7 mouse cellular contexts compared by ENCODE assay signal in the genomic region with DNA sequence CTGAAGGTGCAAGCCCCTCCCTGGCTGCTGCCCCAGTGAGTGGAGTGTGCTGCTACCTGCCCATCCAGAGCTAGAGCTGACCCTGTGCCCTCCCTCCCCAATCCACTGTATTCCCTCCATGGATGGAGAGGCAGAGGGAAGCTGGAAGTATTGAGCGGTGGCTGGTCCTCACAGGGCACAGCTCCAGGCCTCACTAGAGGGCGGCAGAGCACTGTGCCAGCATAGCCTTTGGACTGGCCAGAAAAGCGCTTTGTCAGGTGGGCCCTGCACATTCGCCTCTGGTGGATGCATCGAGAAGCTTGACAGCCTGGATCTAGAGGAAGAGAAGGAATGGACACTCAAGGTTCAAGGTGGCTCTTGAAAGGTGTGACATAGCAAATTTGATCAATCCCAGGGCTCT. TPM values are rescaled to one million over a fixed set of nuclear protein-coding genes. Genes with fewer than 3 reads are reported as not detected.
DNase-seq lines count a peak whose midpoint lies in the region; ATAC-seq lines count a peak whose summit lies in the region.

No protein-coding gene starts in this region.

- no peak overlapping the region for H3K9ac ChIP-seq in intestine, embryonic 14.5 days (ENCODE audit: low read length)

- H3K4me2 ChIP-seq in intestine, embryonic 14.5 days (ENCODE audit: low read length): no peak overlapping the region

- intact Hi-C loops in left cerebral cortex, postnatal 14 days (cut with DNase I): loop anchor here (1.0 to 10.0 kb wide), 3 partner anchors 36 to 223 kb away; a partner anchor contains a TSS

- no peak overlapping the region for H3K4me3 ChIP-seq in intestine, embryonic 14.5 days (ENCODE audit: low read depth, low read length)

- H3K27ac ChIP-seq in intestine, embryonic 14.5 days (ENCODE audit: low read depth): no peak overlapping the region

- H3K36me3 ChIP-seq in intestine, embryonic 14.5 days (ENCODE audit: control insufficient read depth, insufficient read depth, low read length): no peaks in the 10 kb centered on the region

- H3K27me3 ChIP-seq in intestine, embryonic 14.5 days (replicated peaks; ENCODE audit: control insufficient read depth, insufficient read depth, low read length): no peaks in the 10 kb centered on the region

- peak; percentile 38 to 60 for DNase-seq in adrenal gland, adult 18-20 months (ENCODE audit: low spot score in 2 of 2)
- peak; percentile 35 for DNase-seq in cerebellum, adult 9-10 months
- peak; percentile 28 to 80 for DNase-seq in frontal cortex, adult 2 months (ENCODE audit: extremely low spot score in 1 of 2, low spot score in 1 of 2)
- DNase-seq in intestine, embryonic 14.5 days (ENCODE audit: low spot score): peak; percentile 77
- peak; percentile 74 to 79 for DNase-seq in left cerebral cortex, postnatal 14 days (ENCODE audit: low spot score in 2 of 2)
- peak; percentile 68 for DNase-seq in right cerebral cortex, postnatal 4 days

- no peaks in the 10 kb centered on the region for H3K9me3 ChIP-seq in intestine, embryonic 14.5 days (ENCODE audit: control insufficient read depth, low read length)

- 12% methylated on average over 5 of the region's 5 CpGs for WGBS in intestine, embryonic 14.5 days

- ATAC-seq in intestine, embryonic 14.5 days (replicated peaks; ENCODE audit: low FRiP score, low TSS enrichment, low read depth): peak; percentile 84
- peak; percentile 52; the same call in 1 of the 2 replicates for ATAC-seq in megakaryocyte-erythroid progenitor cell, adult 5-6 weeks (replicated peaks; ENCODE audit: low FRiP score, low TSS enrichment, poor library complexity, severe bottlenecking)

- H3K4me1 ChIP-seq in intestine, embryonic 14.5 days (replicated peaks; ENCODE audit: control insufficient read depth, insufficient read depth, low read length): no peaks in the 10 kb centered on the region

RNA-seq across cellular contexts. Expression of a gene that starts 9.6 kb away (rescaled TPM):
- total RNA-seq in adrenal gland, adult 18-20 months (2021): under 1 TPM in 1 of 2 experiments, not detected in 1; 0.17 TPM
- not detected in 2 replicates for polyA plus RNA-seq in frontal cortex, adult 2 months (2012; rRNA removed)
- 44.5 and 50.0 TPM in 2 replicates for polyA plus RNA-seq in intestine, embryonic 14.5 days (2014; fragmentation: Nextera tagmentation; extraction: Ambion mirVana)
- not detected for total RNA-seq in left cerebral cortex, postnatal 14 days (2021)
- not detected in 2 replicates for total RNA-seq in megakaryocyte-erythroid progenitor cell, adult 5-6 weeks (2014; fragmentation: Nextera tagmentation)
- total RNA-seq in megakaryocyte-erythroid progenitor cell, adult 5-6 weeks (2017): not detected in 2 replicates

RNA-seq across cellular contexts. Expression of a gene that starts 27.0 kb away (rescaled TPM):
- under 1 TPM in 1 of 2 experiments, not detected in 1; 0.40 TPM for total RNA-seq in adrenal gland, adult 18-20 months (2021)
- polyA plus RNA-seq in frontal cortex, adult 2 months (2012; rRNA removed): 0.11 and 0.56 TPM in 2 replicates
- polyA plus RNA-seq in intestine, embryonic 14.5 days (2014; fragmentation: Nextera tagmentation; extraction: Ambion mirVana): 17.0 and 53.1 TPM in 2 replicates
- total RNA-seq in left cerebral cortex, postnatal 14 days (2021): not detected
- not detected in 2 replicates for total RNA-seq in megakaryocyte-erythroid progenitor cell, adult 5-6 weeks (2014; fragmentation: Nextera tagmentation)
- not detected in 2 replicates for total RNA-seq in megakaryocyte-erythroid progenitor cell, adult 5-6 weeks (2017)

RNA-seq across cellular contexts. Expression of a gene that starts 32.2 kb away (rescaled TPM):
- total RNA-seq in adrenal gland, adult 18-20 months (2021): 10 to 100 TPM; 10.6 to 15.1 TPM
- 6.6 and 8.0 TPM in 2 replicates for polyA plus RNA-seq in frontal cortex, adult 2 months (2012; rRNA removed)
- polyA plus RNA-seq in intestine, embryonic 14.5 days (2014; fragmentation: Nextera tagmentation; extraction: Ambion mirVana): 18.5 and 21.2 TPM in 2 replicates
- total RNA-seq in left cerebral cortex, postnatal 14 days (2021): 1 to 10 TPM; 3.1 to 3.4 TPM
- 1.2 TPM in 1 of 2 replicates, not detected in the other for total RNA-seq in megakaryocyte-erythroid progenitor cell, adult 5-6 weeks (2014; fragmentation: Nextera tagmentation)
- not detected in 2 replicates for total RNA-seq in megakaryocyte-erythroid progenitor cell, adult 5-6 weeks (2017)
